Mouse (Mus musculus): ENCODE data around the gene Psmd8. TPM values are rescaled to one million over a fixed set of nuclear protein-coding genes. Genes with fewer than 3 reads are reported as not detected.
"Not testable (repeated sequence)": the region's sequence is repeated elsewhere in the genome, so short reads cannot be mapped to it uniquely, and the experiment has no call there.

The Psmd8 gene
- polyA plus RNA-seq, 1 experiment from 2014 or later, result 307 TPM

- H3K4me3 ChIP-seq, result no peak overlapping the region
- WGBS, result 83% methylated on average over 6 of the region's 6 CpGs
- no peaks in the 10 kb centered on the region for H3K36me3 ChIP-seq (replicated peaks)
- no peaks in the 10 kb centered on the region for H3K4me1 ChIP-seq
- H3K9me3 ChIP-seq, result no peaks in the 10 kb centered on the region
- no peaks in the 10 kb centered on the region for H3K27me3 ChIP-seq (replicated peaks; ENCODE audit: low read depth, poor library complexity, severe bottlenecking)
- DNase-seq (ENCODE audit: low spot score), result no peak
- no peak overlapping the region for H3K27ac ChIP-seq (replicated peaks)
These were observed 22.1 kb upstream of the Psmd8 start for GRCm38 (mm10) chr7:29202577-29202976.

GRCm38 (mm10) chr7:29194230-29194629, 13.7 kb upstream of the Psmd8 start:
- not testable (repeated sequence) for H3K4me3 ChIP-seq; DNase-seq (ENCODE audit: low spot score); H3K9me3 ChIP-seq; H3K27me3 ChIP-seq (replicated peaks; ENCODE audit: low read depth, poor library complexity, severe bottlenecking); H3K36me3 ChIP-seq (replicated peaks); H3K27ac ChIP-seq (replicated peaks); H3K4me1 ChIP-seq
- WGBS, result 94% methylated on average over 1 of the region's 1 CpGs

GRCm38 (mm10) chr7:29181323-29181722, 822 bp upstream of the Psmd8 start:
- Histone ChIP-seq H3K4me1 (peaks cover 17% of the 10 kb centered on the region), H3K4me3 (peak overlapping the region; percentile 78; the same call in 1 of the 2 replicates), H3K36me3 (replicated peaks) (peaks cover 23% of the 10 kb centered on the region), H3K27ac (replicated peaks) (0 out of 2 replicates have a peak overlapping the region, but pooled peaks have one; percentile 91)
- 91% methylated on average over 4 of the region's 4 CpGs for WGBS
- not testable (repeated sequence) for DNase-seq (ENCODE audit: low spot score); H3K9me3 ChIP-seq; H3K27me3 ChIP-seq (replicated peaks; ENCODE audit: low read depth, poor library complexity, severe bottlenecking)

GRCm38 (mm10) chr7:29180854-29181236, 344 bp upstream of the Psmd8 start:
- no peak for DNase-seq (ENCODE audit: low spot score)
- H3K27ac ChIP-seq (replicated peaks), result peak overlapping the region; percentile 91; the same call in 1 of the 2 replicates
- 39% methylated on average over 5 of the region's 5 CpGs for WGBS

GRCm38 (mm10) chr7:29179323-29179722, 1.2 kb downstream of the Psmd8 start:
- no peak for DNase-seq (ENCODE audit: low spot score)
- Histone ChIP-seq H3K36me3 (replicated peaks) (peaks cover 43% of the 10 kb centered on the region), H3K4me1 (peaks cover 17% of the 10 kb centered on the region), H3K27me3 (replicated peaks; ENCODE audit: low read depth, poor library complexity, severe bottlenecking) (peaks cover 11% of the 10 kb centered on the region), H3K27ac (replicated peaks) (no peak overlapping the region), H3K4me3 (peak overlapping the region; percentile 78), H3K9me3 (no peaks in the 10 kb centered on the region)
- 59% methylated on average over 7 of the region's 7 CpGs for WGBS

More at GRCm38 (mm10) chr7:29180854-29181236, 344 bp upstream of the Psmd8 start:
- no peaks in the 10 kb centered on the region for H3K9me3 ChIP-seq
- H3K36me3 ChIP-seq (replicated peaks), result peaks cover 28% of the 10 kb centered on the region
- H3K27me3 ChIP-seq (replicated peaks; ENCODE audit: low read depth, poor library complexity, severe bottlenecking), result no peaks in the 10 kb centered on the region
- H3K4me3 ChIP-seq, result peak overlapping the region; percentile 78
- peaks cover 17% of the 10 kb centered on the region for H3K4me1 ChIP-seq

GRCm38 (mm10) chr7:29178106-29178505, 2.4 kb downstream of the Psmd8 start:
- peaks cover 24% of the 10 kb centered on the region for H3K4me1 ChIP-seq
- no peak overlapping the region for H3K4me3 ChIP-seq
- peaks cover 55% of the 10 kb centered on the region for H3K36me3 ChIP-seq (replicated peaks)

GRCm38 (mm10) chr7:29172390-29173016, 8.0 kb downstream of the Psmd8 start:
- Histone ChIP-seq H3K36me3 (replicated peaks) (peaks cover 49% of the 10 kb centered on the region), H3K4me1 (peaks cover 63% of the 10 kb centered on the region), H3K4me3 (peak overlapping the region; percentile 84), H3K9me3 (no peaks in the 10 kb centered on the region), H3K27me3 (replicated peaks; ENCODE audit: low read depth, poor library complexity, severe bottlenecking) (peaks cover 66% of the 10 kb centered on the region), H3K27ac (replicated peaks) (no peak overlapping the region)
- WGBS, result 35% methylated on average over 32 of the region's 32 CpGs
- DNase-seq (ENCODE audit: low spot score), result peak; percentile 32

More at GRCm38 (mm10) chr7:29178106-29178505, 2.4 kb downstream of the Psmd8 start:
- no peak overlapping the region for H3K27ac ChIP-seq (replicated peaks)
- WGBS, result 89% methylated on average over 4 of the region's 4 CpGs
- no peaks in the 10 kb centered on the region for H3K9me3 ChIP-seq
- DNase-seq (ENCODE audit: low spot score), result no peak
- peaks cover 23% of the 10 kb centered on the region for H3K27me3 ChIP-seq (replicated peaks; ENCODE audit: low read depth, poor library complexity, severe bottlenecking)

- peak overlapping the region; percentile 11; the same call in 1 of the 2 replicates for H3K27ac ChIP-seq (replicated peaks)
These were observed 8.9 kb downstream of the Psmd8 start for GRCm38 (mm10) chr7:29171562-29172097.

GRCm38 (mm10) chr7:29170755-29171561, 9.5 kb downstream of the Psmd8 start:
- Histone ChIP-seq H3K4me1 (peaks cover 65% of the 10 kb centered on the region), H3K36me3 (replicated peaks) (peaks cover 39% of the 10 kb centered on the region), H3K9me3 (no peaks in the 10 kb centered on the region), H3K27ac (replicated peaks) (peak overlapping the region; percentile 11; the same call in 1 of the 2 replicates), H3K4me3 (peak overlapping the region; percentile 84), H3K27me3 (replicated peaks; ENCODE audit: low read depth, poor library complexity, severe bottlenecking) (peaks cover 76% of the 10 kb centered on the region)
- 2% methylated on average over 43 of the region's 43 CpGs for WGBS
- DNase-seq (ENCODE audit: low spot score), result peak; percentile 57

More at GRCm38 (mm10) chr7:29171562-29172097, 8.9 kb downstream of the Psmd8 start:
- peak overlapping the region; percentile 84 for H3K4me3 ChIP-seq
- H3K27me3 ChIP-seq (replicated peaks; ENCODE audit: low read depth, poor library complexity, severe bottlenecking), result peaks cover 72% of the 10 kb centered on the region
- H3K4me1 ChIP-seq, result peaks cover 65% of the 10 kb centered on the region
- peaks cover 41% of the 10 kb centered on the region for H3K36me3 ChIP-seq (replicated peaks)
- WGBS, result 7% methylated on average over 34 of the region's 34 CpGs
- DNase-seq (ENCODE audit: low spot score), result peak; percentile 42
- no peaks in the 10 kb centered on the region for H3K9me3 ChIP-seq

GRCm38 (mm10) chr7:29170066-29170754, 10.3 kb downstream of the Psmd8 start, which contains the start of the genes Ggn and Spred3:
TSS of gene Ggn (plus strand) at chr7:29170210.
TSS of gene Spred3 (minus strand) at chr7:29170411.
- WGBS, result under 1% methylated on average over 30 of the region's 30 CpGs
- peaks cover 74% of the 10 kb centered on the region for H3K27me3 ChIP-seq (replicated peaks; ENCODE audit: low read depth, poor library complexity, severe bottlenecking)
- peaks cover 65% of the 10 kb centered on the region for H3K4me1 ChIP-seq

GRCm38 (mm10) chr7:29169231-29170065, 11.1 kb downstream of the Psmd8 start:
- DNase-seq (ENCODE audit: low spot score), result peak; percentile 90
- peaks cover 31% of the 10 kb centered on the region for H3K36me3 ChIP-seq (replicated peaks)
- peaks cover 66% of the 10 kb centered on the region for H3K27me3 ChIP-seq (replicated peaks; ENCODE audit: low read depth, poor library complexity, severe bottlenecking)
- H3K4me1 ChIP-seq, result peaks cover 65% of the 10 kb centered on the region
- H3K27ac ChIP-seq (replicated peaks), result peak overlapping the region; percentile 90
- H3K4me3 ChIP-seq, result peak overlapping the region; percentile 84
- under 1% methylated on average over 38 of the region's 39 CpGs for WGBS
- no peaks in the 10 kb centered on the region for H3K9me3 ChIP-seq

More at GRCm38 (mm10) chr7:29170066-29170754, 10.3 kb downstream of the Psmd8 start, which contains the start of the genes Ggn and Spred3:
- peak within 1 kb of the TSS; percentile 84 for H3K4me3 ChIP-seq
- H3K27ac ChIP-seq (replicated peaks), result peak within 1 kb of the TSS; percentile 90
- H3K36me3 ChIP-seq (replicated peaks), result peaks cover 33% of the 10 kb centered on the region
- DNase-seq (ENCODE audit: low spot score), result peak; percentile 71
- no peaks in the 10 kb centered on the region for H3K9me3 ChIP-seq
